Comparison of ENCODE assay signal across 15 mouse cellular contexts in genomic region chr14:11679741-11680140, GRCm38 (mm10).
"Had no signal": no experiment of that assay in that cellular context is flagged by ENCODE, and none has a peak within 500 bp of the region (broad histone marks: within the 10 kb centered on the region; RNA-seq: fewer than 3 reads in every experiment).

No protein-coding gene starts in this region.

- H3K36me3 ChIP-seq: neural tube, embryonic 15.5 days; stomach, embryonic 15.5 days had no signal

- H3K27ac ChIP-seq: neural tube, embryonic 15.5 days; stomach, embryonic 15.5 days; stomach, postnatal 0 days had no signal

- DNase-seq: retina, postnatal 1 day; right cerebral cortex, adult 18-20 months; right cerebral cortex, postnatal 14 days; right cerebral cortex, postnatal 25 days; right cerebral cortex, postnatal 4 days; spleen, adult 18-20 months; thymus, adult 18-20 months; thymus, adult 2 months; thymus, postnatal 14 days; thymus, postnatal 25 days; thymus, postnatal 36 days; thymus, postnatal 4 days had no signal

- H3K9me3 ChIP-seq: neural tube, embryonic 15.5 days; stomach, embryonic 15.5 days had no signal

- H3K27me3 ChIP-seq: neural tube, embryonic 15.5 days; stomach, embryonic 15.5 days had no signal

- H3K4me3 ChIP-seq: neural tube, embryonic 15.5 days; stomach, embryonic 15.5 days had no signal

- H3K4me2 ChIP-seq: neural tube, embryonic 15.5 days; stomach, embryonic 15.5 days had no signal

- H3K9ac ChIP-seq: neural tube, embryonic 15.5 days; stomach, embryonic 15.5 days had no signal
